Mouse (Mus musculus) 416B (cell line): ENCODE measurements at regions not wholly inside any gene's neighbourhood (a gene's known extent, or its start where the extent isn't known, plus 50 kb on each side); places are given as distances from the start of the nearest gene placed in this dataset.
A peak's percentile ranks its signal among the peaks of the same experiment; 100 is the strongest.

Experiments used
- DNase-seq: peaks from one replicate; pipeline ENCODE4 v3.0.0; 2011; ENCODE audit warnings: low read depth

- peak; percentile 82 for DNase-seq
Observed at GRCm38 (mm10) chr9:57325962-57326361, 63.5 kb upstream of the 1700017B05Rik start.

GRCm38 (mm10) chr9:57319009-57319408 lies 56.6 kb upstream of the 1700017B05Rik start:
- peak; percentile 96 for DNase-seq

- DNase-seq, result peak; percentile 66
Observed at GRCm38 (mm10) chr9:57317531-57318201, 55.3 kb upstream of the 1700017B05Rik start.

GRCm38 (mm10) chr9:57315032-57315660 lies 52.7 kb upstream of the 1700017B05Rik start:
- no peak for DNase-seq

GRCm38 (mm10) chr9:57313876-57314275 lies 51.5 kb upstream of the 1700017B05Rik start:
- DNase-seq, result no peak

GRCm38 (mm10) chr9:57312521-57312920 lies 50.1 kb upstream of the 1700017B05Rik start:
- no peak for DNase-seq
